In genomic region chr13:114654267-114654666, GRCm38 (mm10) we compare ENCODE assay signal across 24 mouse cellular contexts.
"Had no signal": no experiment of that assay in that cellular context is flagged by ENCODE, and none has a peak within 500 bp of the region (broad histone marks: within the 10 kb centered on the region; RNA-seq: fewer than 3 reads in every experiment).

No protein-coding gene starts in this region.

- H3K4me2 ChIP-seq: kidney, embryonic 15.5 days; limb, embryonic 12.5 days; limb, embryonic 15.5 days; liver, embryonic 11.5 days; lung, embryonic 14.5 days; midbrain, embryonic 11.5 days; neural tube, embryonic 12.5 days; neural tube, embryonic 15.5 days; stomach, embryonic 15.5 days had no signal

- DNase-seq: kidney, adult 11 months; kidney, adult 8-10 months; kidney, postnatal 10 days; kidney, postnatal 4 days; left cerebral cortex, postnatal 4 days; liver, postnatal 0 days; lung, embryonic 14.5 days; lung, postnatal 10 days; lung, postnatal 4 days; midbrain, embryonic 14.5 days; right cerebral cortex, adult 18-20 months; right cerebral cortex, postnatal 14 days; spleen, adult 18-20 months; thymus, adult 18-20 months; thymus, postnatal 36 days had no signal

- H3K27ac ChIP-seq: kidney, embryonic 15.5 days; limb, embryonic 12.5 days; limb, embryonic 15.5 days; liver, embryonic 14.5 days; neural tube, embryonic 12.5 days; neural tube, embryonic 15.5 days; stomach, embryonic 15.5 days had no signal

- H3K4me3 ChIP-seq: kidney, embryonic 15.5 days; limb, embryonic 12.5 days; limb, embryonic 15.5 days; neural tube, embryonic 12.5 days; neural tube, embryonic 15.5 days; stomach, embryonic 15.5 days had no signal

- H3K9ac ChIP-seq: kidney, embryonic 15.5 days; limb, embryonic 12.5 days; limb, embryonic 15.5 days; liver, embryonic 14.5 days; liver, postnatal 0 days; lung, embryonic 14.5 days; neural tube, embryonic 12.5 days; neural tube, embryonic 15.5 days; stomach, embryonic 15.5 days had no signal

- H3K27me3 ChIP-seq: kidney, embryonic 15.5 days; limb, embryonic 12.5 days; limb, embryonic 15.5 days; neural tube, embryonic 12.5 days; neural tube, embryonic 15.5 days; stomach, embryonic 15.5 days had no signal

- H3K4me1 ChIP-seq: kidney, embryonic 15.5 days; limb, embryonic 12.5 days; limb, embryonic 15.5 days; neural tube, embryonic 12.5 days; neural tube, embryonic 15.5 days; stomach, embryonic 15.5 days had no signal

- ATAC-seq: liver, postnatal 0 days had no signal

- H3K36me3 ChIP-seq: kidney, embryonic 15.5 days; limb, embryonic 12.5 days; limb, embryonic 15.5 days; neural tube, embryonic 12.5 days; neural tube, embryonic 15.5 days; stomach, embryonic 15.5 days had no signal

- H3K9me3 ChIP-seq: kidney, embryonic 15.5 days; limb, embryonic 12.5 days; limb, embryonic 15.5 days; neural tube, embryonic 12.5 days; neural tube, embryonic 15.5 days; stomach, embryonic 15.5 days had no signal
